Mouse (Mus musculus) thymus, adult 2 months (tissue): ENCODE measurements around the gene Acot7. TPM values are rescaled to one million over a fixed set of nuclear protein-coding genes. Genes with fewer than 3 reads are reported as not detected.

ENCODE experiments used
- DNase-seq: peaks from one replicate; pipeline ENCODE4 v3.0.0; 2021
- H3K27ac ChIP-seq: fragments of 200-500 bp; 2 replicates; pipeline ENCODE4 v1.5.1; 2012; ENCODE audit warnings: low read length, control low read depth; ENCODE audit not compliant: control insufficient read depth, insufficient read depth
- H3K27me3 ChIP-seq: fragments of 200-500 bp; 2 replicates; pipeline ENCODE4 v1.6.1; 2012; ENCODE audit warnings: mild to moderate bottlenecking, low read length, moderate library complexity, mixed read lengths; ENCODE audit not compliant: control insufficient read depth, insufficient read depth
- H3K36me3 ChIP-seq: fragments of 200-500 bp; 2 replicates; pipeline ENCODE4 v1.6.1; 2012; ENCODE audit warnings: mild to moderate bottlenecking, low read length, moderate library complexity; ENCODE audit not compliant: control insufficient read depth, insufficient read depth
- H3K4me1 ChIP-seq: fragments of 200-500 bp; replicated peaks from 2 replicates; pipeline ENCODE4 v1.6.1; 2012; ENCODE audit warnings: low read length; ENCODE audit not compliant: control insufficient read depth, insufficient read depth
- H3K4me3 ChIP-seq: fragments of 200-500 bp; 2 replicates; pipeline ENCODE4 v1.5.1; 2012; ENCODE audit warnings: mild to moderate bottlenecking, low read length, control low read depth, moderate library complexity; ENCODE audit not compliant: control insufficient read depth, insufficient read depth
- CTCF ChIP-seq: fragments of 200-500 bp; IDR thresholded peaks from 2 replicates; pipeline ENCODE4 v1.5.1; 2012; ENCODE audit warnings: mild to moderate bottlenecking, control low read depth, low read length, moderate library complexity, borderline replicate concordance; ENCODE audit not compliant: control insufficient read depth, poor library complexity, insufficient read depth; ENCODE audit errors: extremely low read depth
- POLR2A ChIP-seq: fragments of 200-500 bp; IDR thresholded peaks from 2 replicates; pipeline ENCODE4 v1.6.1; 2012; ENCODE audit warnings: mild to moderate bottlenecking, low read length, control low read depth, moderate library complexity; ENCODE audit not compliant: control insufficient read depth, poor library complexity, insufficient read depth; ENCODE audit errors: extremely low read depth
- WGBS: fragments of 180-500 bp; shearing (Covaris S2); methylation state at CpG from one replicate; pipeline ENCODE4 v1.1.7; 2018; 5-methylcytosine and 5-hydroxymethylcytosine counted together
- polyA plus RNA-seq: library from polyadenylated mRNA; depleted of rRNA; stranded (reverse); fragments of >200 nt; gene quantifications from 2 replicates; pipeline ENCODE4 v1.2.3, GENCODE M21; 2012

Gene Acot7
- polyA plus RNA-seq, 1 experiment, result 56.6 TPM

DNA sequence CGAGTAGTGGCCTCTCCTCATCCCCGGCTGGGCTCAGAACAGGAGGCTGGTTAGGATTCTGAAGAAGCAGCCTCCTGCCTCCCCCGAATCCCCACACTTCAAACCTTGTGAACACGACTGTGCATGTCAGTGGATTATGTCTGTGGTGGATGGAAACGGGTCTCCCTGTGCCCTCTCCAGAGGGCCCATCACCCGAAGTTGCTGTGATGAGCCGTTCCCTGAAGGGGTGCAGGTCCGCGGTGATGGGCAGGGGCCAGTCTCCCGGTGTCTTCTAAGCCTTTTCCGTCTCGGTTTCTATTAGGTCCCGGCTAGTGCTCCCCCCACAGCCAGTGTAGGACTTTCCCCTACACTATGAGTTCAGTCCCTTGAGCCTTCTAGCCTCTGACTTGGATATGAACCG lies 120.9 kb downstream of the Acot7 start:
- H3K36me3 ChIP-seq, result peaks cover 16% of the 10 kb centered on the region; the same call in 1 of the 2 replicates

DNA sequence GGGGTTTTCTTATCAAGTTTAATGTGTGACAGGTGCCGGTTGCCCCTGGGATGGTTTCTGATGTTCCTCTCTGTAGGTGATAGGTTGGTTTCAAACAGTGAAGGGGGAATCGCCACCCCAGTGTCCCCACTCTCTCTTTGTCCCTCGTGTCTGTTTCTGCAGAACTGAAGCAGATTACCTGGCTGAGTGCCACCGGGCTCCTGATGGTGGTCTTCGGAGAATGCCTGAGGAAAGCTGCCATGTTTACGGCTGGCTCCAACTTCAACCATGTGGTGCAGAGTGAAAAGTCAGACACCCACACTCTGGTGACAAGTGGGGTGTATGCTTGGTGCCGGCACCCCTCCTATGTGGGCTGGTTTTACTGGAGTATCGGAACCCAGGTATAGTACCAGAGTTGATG lies 122.4 kb downstream of the Acot7 start:
- DNase-seq, result no peak
- Histone ChIP-seq H3K4me1 (peaks cover 17% of the 10 kb centered on the region), H3K4me3 (no peak overlapping the region), H3K27me3 (no peaks in the 10 kb centered on the region), H3K36me3 (peaks cover 16% of the 10 kb centered on the region; the same call in 1 of the 2 replicates), H3K27ac (no peak overlapping the region)
- WGBS, result 97% methylated on average over 8 of the region's 8 CpGs
- TF ChIP-seq POLR2A, result no peak
- no peak for TF ChIP-seq CTCF

More for the DNA sequence above, 120.9 kb downstream of the Acot7 start:
- TF ChIP-seq POLR2A (no peak), CTCF (no peak)
- Histone ChIP-seq H3K4me3 (no peak overlapping the region), H3K27me3 (no peaks in the 10 kb centered on the region), H3K4me1 (peaks cover 19% of the 10 kb centered on the region), H3K27ac (no peak overlapping the region)
- 94% methylated on average over 14 of the region's 14 CpGs for WGBS
- no peak for DNase-seq

DNA sequence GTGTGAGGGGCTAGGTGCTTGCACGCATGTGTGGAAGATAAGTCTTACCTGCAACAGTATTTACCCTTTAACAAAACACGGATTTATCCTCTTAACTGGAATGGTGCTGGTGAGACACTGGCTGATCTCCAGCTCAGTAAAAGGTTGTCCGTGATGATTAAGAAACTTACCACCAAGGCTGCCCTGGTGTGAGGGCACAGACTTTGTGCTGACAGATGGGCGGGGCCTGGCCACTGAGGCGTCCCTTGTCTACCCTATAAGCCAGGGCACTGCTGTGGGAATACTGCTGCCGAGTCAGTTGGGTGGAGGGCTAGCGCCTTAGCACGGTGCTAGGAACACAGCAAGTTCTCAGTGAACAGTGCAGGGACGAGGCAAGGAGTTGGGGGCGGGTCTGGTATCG lies 124.1 kb downstream of the Acot7 start:
- Histone ChIP-seq H3K4me1 (peaks cover 10% of the 10 kb centered on the region), H3K27me3 (no peaks in the 10 kb centered on the region), H3K36me3 (peaks cover 16% of the 10 kb centered on the region; the same call in 1 of the 2 replicates), H3K4me3 (no peak overlapping the region), H3K27ac (no peak overlapping the region)
- no peak for TF ChIP-seq POLR2A
- no peak for TF ChIP-seq CTCF
- WGBS, result 98% methylated on average over 11 of the region's 11 CpGs
- no peak for DNase-seq

DNA sequence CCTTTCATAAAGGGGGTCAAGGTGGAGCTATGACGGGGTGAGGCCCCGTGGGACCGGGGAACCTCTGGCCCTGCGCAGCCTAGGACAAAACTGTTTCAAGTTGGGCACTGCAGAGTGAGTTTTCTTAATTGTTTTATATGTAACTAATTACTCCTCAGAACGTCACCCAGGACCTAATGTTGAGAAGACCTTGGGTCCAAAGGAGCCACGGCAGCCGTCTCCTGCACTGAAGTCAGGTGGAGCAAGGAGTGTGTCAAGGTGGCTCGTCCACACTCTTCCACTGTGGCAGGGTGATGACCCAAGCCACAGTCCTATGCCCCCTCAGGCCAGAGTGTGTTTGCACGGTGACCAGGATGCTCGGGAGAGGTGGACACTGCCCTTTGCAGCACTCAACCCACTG lies 125.2 kb downstream of the Acot7 start:
- Histone ChIP-seq H3K36me3 (peaks cover 16% of the 10 kb centered on the region; the same call in 1 of the 2 replicates), H3K27ac (no peak overlapping the region), H3K4me3 (no peak overlapping the region), H3K27me3 (no peaks in the 10 kb centered on the region), H3K4me1 (peaks cover 4% of the 10 kb centered on the region)
- 98% methylated on average over 10 of the region's 10 CpGs for WGBS
- TF ChIP-seq POLR2A, result no peak
- no peak for DNase-seq

DNA sequence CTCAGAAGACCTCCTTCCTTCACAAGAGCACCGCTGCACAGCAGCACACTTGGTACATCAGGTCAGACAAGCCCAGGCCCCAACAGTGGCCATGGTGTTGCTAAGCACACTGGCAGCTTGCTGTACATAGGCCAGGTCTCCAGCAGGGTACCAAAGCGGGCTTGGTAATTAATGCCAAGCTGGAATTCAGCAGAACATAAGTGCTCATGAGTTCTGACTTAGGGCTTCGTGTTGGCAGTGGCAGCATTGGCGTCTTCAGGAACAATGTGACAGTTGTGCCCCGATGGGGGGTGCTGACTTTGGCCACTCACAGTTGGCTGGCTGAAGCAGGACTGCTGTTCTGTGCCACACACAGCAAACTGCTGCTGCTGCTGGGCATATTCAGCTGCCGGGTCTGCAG lies 126.8 kb downstream of the Acot7 start:
- Histone ChIP-seq H3K36me3 (peaks cover 16% of the 10 kb centered on the region; the same call in 1 of the 2 replicates), H3K27me3 (no peaks in the 10 kb centered on the region), H3K27ac (no peak overlapping the region), H3K4me1 (no peaks in the 10 kb centered on the region), H3K4me3 (no peak overlapping the region)
- no peak for TF ChIP-seq POLR2A
- no peak for TF ChIP-seq CTCF
- 98% methylated on average over 6 of the region's 6 CpGs for WGBS
- no peak for DNase-seq

DNA sequence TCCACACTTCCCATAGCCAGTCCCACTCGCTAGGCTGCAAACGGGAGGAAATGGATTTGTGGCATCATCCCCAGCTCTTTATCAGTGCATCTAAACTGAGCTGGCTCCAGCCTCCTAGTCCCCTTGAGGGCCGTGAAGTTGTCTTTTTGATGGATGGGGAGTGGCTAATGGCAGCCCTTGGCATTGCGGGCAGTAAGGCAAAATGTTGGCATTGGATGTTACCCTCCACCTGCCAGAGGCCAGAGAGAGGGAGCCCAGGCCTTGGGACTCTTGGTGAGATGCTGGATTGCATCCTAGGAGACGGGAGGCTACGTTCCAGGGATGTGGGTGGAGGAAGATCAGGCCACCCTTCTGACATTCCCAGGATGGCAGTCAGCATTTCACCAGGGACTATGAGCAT lies 128.1 kb downstream of the Acot7 start:
- 94% methylated on average over 6 of the region's 6 CpGs for WGBS
- Histone ChIP-seq H3K27ac (no peak overlapping the region), H3K4me3 (no peak overlapping the region), H3K27me3 (no peaks in the 10 kb centered on the region), H3K36me3 (peaks cover 11% of the 10 kb centered on the region; the same call in 1 of the 2 replicates), H3K4me1 (no peaks in the 10 kb centered on the region)
- TF ChIP-seq CTCF (no peak), POLR2A (no peak; the same call in 1 of the 2 replicates)
- no peak for DNase-seq

DNA sequence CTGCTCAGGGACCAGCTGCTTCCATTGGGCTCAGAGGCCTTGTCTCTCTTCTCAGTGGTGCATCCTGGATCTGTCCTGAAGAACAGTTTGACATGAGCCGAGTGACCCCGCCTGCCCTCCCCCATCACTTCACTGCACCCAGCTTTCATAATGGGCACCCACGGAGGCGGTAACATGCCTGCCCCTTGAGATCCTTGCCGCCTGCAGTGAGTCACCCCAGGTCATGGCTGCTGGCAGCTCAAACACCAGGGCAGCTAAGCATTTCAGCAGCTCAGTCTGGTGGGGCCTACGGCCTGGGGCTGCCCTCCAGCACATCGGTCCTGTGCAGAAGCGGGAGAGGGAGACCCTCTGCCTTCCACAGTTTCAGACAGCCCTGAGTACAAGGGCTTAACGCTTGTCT lies 129.6 kb downstream of the Acot7 start:
- Histone ChIP-seq H3K27ac (no peak overlapping the region), H3K4me3 (no peak overlapping the region), H3K4me1 (no peaks in the 10 kb centered on the region), H3K27me3 (no peaks in the 10 kb centered on the region; the same call in 1 of the 2 replicates), H3K36me3 (peaks cover 11% of the 10 kb centered on the region; the same call in 1 of the 2 replicates)
- DNase-seq, result no peak
- WGBS, result 95% methylated on average over 9 of the region's 9 CpGs
- TF ChIP-seq POLR2A (no peak), CTCF (no peak)
